Mouse (Mus musculus): ENCODE results near the gene Scap. TPM values are rescaled to one million over a fixed set of nuclear protein-coding genes. Genes with fewer than 3 reads are reported as not detected.

The Scap gene
- polyA plus RNA-seq, 1 experiment from 2014 or later: 14.9 TPM

- WGBS: 69% methylated on average over 5 of the region's 5 CpGs
Measured at GRCm38 (mm10) chr9:110350612-110351011, 17.5 kb downstream of the Scap start.

GRCm38 (mm10) chr9:110351350-110351749, 18.3 kb downstream of the Scap start:
- Histone ChIP-seq H3K9me3 (ENCODE audit: control insufficient read depth) (no peaks in the 10 kb centered on the region), H3K27ac (ENCODE audit: low read depth, low read length) (peak overlapping the region; percentile 52; the same call in 1 of the 2 replicates), H3K4me2 (replicated peaks; ENCODE audit: low read depth) (no peak overlapping the region), H3K9ac (ENCODE audit: low read depth, low read length) (no peak overlapping the region), H3K27me3 (replicated peaks; ENCODE audit: control insufficient read depth, insufficient read depth, low read length) (no peaks in the 10 kb centered on the region), H3K4me3 (ENCODE audit: low read depth, low read length) (no peak overlapping the region), H3K4me1 (replicated peaks; ENCODE audit: control insufficient read depth, insufficient read depth, low read length) (no peaks in the 10 kb centered on the region), H3K36me3 (ENCODE audit: control insufficient read depth, insufficient read depth) (peaks cover 22% of the 10 kb centered on the region; the same call in 1 of the 2 replicates)
- WGBS: 75% methylated on average over 2 of the region's 2 CpGs
- no peak for ATAC-seq
- no peak for TF ChIP-seq CTCF (IDR thresholded peaks at IDR 0.05; ENCODE audit: low read depth)

More at GRCm38 (mm10) chr9:110350612-110351011, 17.5 kb downstream of the Scap start:
- Histone ChIP-seq H3K4me1 (replicated peaks; ENCODE audit: control insufficient read depth, insufficient read depth, low read length) (no peaks in the 10 kb centered on the region), H3K27ac (ENCODE audit: low read depth, low read length) (peak overlapping the region; percentile 52; the same call in 1 of the 2 replicates), H3K9ac (ENCODE audit: low read depth, low read length) (no peak overlapping the region), H3K27me3 (replicated peaks; ENCODE audit: control insufficient read depth, insufficient read depth, low read length) (no peaks in the 10 kb centered on the region), H3K36me3 (ENCODE audit: control insufficient read depth, insufficient read depth) (peaks cover 14% of the 10 kb centered on the region; the same call in 1 of the 2 replicates), H3K4me2 (replicated peaks; ENCODE audit: low read depth) (no peak overlapping the region), H3K4me3 (ENCODE audit: low read depth, low read length) (no peak overlapping the region), H3K9me3 (ENCODE audit: control insufficient read depth) (no peaks in the 10 kb centered on the region)
- no peak for TF ChIP-seq CTCF (IDR thresholded peaks at IDR 0.05; ENCODE audit: low read depth)
- peak; percentile 74 for ATAC-seq

GRCm38 (mm10) chr9:110351932-110352632, 19.0 kb downstream of the Scap start:
- H3K9me3 ChIP-seq (ENCODE audit: control insufficient read depth): no peaks in the 10 kb centered on the region
- TF ChIP-seq CTCF (IDR thresholded peaks at IDR 0.05; ENCODE audit: low read depth): no peak
- 0 out of 2 replicates have a peak overlapping the region, but pooled peaks have one; percentile 52 for H3K27ac ChIP-seq (ENCODE audit: low read depth, low read length)
- no peak overlapping the region for H3K9ac ChIP-seq (ENCODE audit: low read depth, low read length)
- no peaks in the 10 kb centered on the region for H3K27me3 ChIP-seq (replicated peaks; ENCODE audit: control insufficient read depth, insufficient read depth, low read length)
- no peaks in the 10 kb centered on the region for H3K4me1 ChIP-seq (replicated peaks; ENCODE audit: control insufficient read depth, insufficient read depth, low read length)
- no peak for ATAC-seq
- H3K4me2 ChIP-seq (replicated peaks; ENCODE audit: low read depth): no peak overlapping the region
- H3K4me3 ChIP-seq (ENCODE audit: low read depth, low read length): no peak overlapping the region
- H3K36me3 ChIP-seq (ENCODE audit: control insufficient read depth, insufficient read depth): peaks cover 25% of the 10 kb centered on the region; the same call in 1 of the 2 replicates
- 83% methylated on average over 8 of the region's 8 CpGs for WGBS

GRCm38 (mm10) chr9:110358341-110358740, 25.3 kb downstream of the Scap start:
- WGBS: 78% methylated on average over 2 of the region's 2 CpGs
- H3K27me3 ChIP-seq (replicated peaks; ENCODE audit: control insufficient read depth, insufficient read depth, low read length): no peaks in the 10 kb centered on the region
- peaks cover 35% of the 10 kb centered on the region; the same call in 1 of the 2 replicates for H3K36me3 ChIP-seq (ENCODE audit: control insufficient read depth, insufficient read depth)
- H3K4me3 ChIP-seq (ENCODE audit: low read depth, low read length): no peak overlapping the region
- no peaks in the 10 kb centered on the region for H3K9me3 ChIP-seq (ENCODE audit: control insufficient read depth)
- no peak overlapping the region for H3K9ac ChIP-seq (ENCODE audit: low read depth, low read length)
- H3K27ac ChIP-seq (ENCODE audit: low read depth, low read length): no peak overlapping the region
- no peak overlapping the region for H3K4me2 ChIP-seq (replicated peaks; ENCODE audit: low read depth)
- no peaks in the 10 kb centered on the region for H3K4me1 ChIP-seq (replicated peaks; ENCODE audit: control insufficient read depth, insufficient read depth, low read length)
- no peak for ATAC-seq
- no peak for TF ChIP-seq CTCF (IDR thresholded peaks at IDR 0.05; ENCODE audit: low read depth)

GRCm38 (mm10) chr9:110361299-110361698, 28.2 kb downstream of the Scap start:
- TF ChIP-seq CTCF (IDR thresholded peaks at IDR 0.05; ENCODE audit: low read depth): no peak
- H3K9ac ChIP-seq (ENCODE audit: low read depth, low read length): no peak overlapping the region
- peaks cover 33% of the 10 kb centered on the region for H3K36me3 ChIP-seq (ENCODE audit: control insufficient read depth, insufficient read depth)
- no peaks in the 10 kb centered on the region for H3K4me1 ChIP-seq (replicated peaks; ENCODE audit: control insufficient read depth, insufficient read depth, low read length)
- no peaks in the 10 kb centered on the region for H3K9me3 ChIP-seq (ENCODE audit: control insufficient read depth)
- H3K4me2 ChIP-seq (replicated peaks; ENCODE audit: low read depth): no peak overlapping the region
- no peaks in the 10 kb centered on the region for H3K27me3 ChIP-seq (replicated peaks; ENCODE audit: control insufficient read depth, insufficient read depth, low read length)
- H3K4me3 ChIP-seq (ENCODE audit: low read depth, low read length): no peak overlapping the region
- no peak for ATAC-seq
- no peak overlapping the region for H3K27ac ChIP-seq (ENCODE audit: low read depth, low read length)
- 46% methylated on average over 12 of the region's 12 CpGs for WGBS

GRCm38 (mm10) chr9:110362337-110362736, 29.2 kb downstream of the Scap start:
- no peak for TF ChIP-seq CTCF (IDR thresholded peaks at IDR 0.05; ENCODE audit: low read depth)
- Histone ChIP-seq H3K27me3 (replicated peaks; ENCODE audit: control insufficient read depth, insufficient read depth, low read length) (no peaks in the 10 kb centered on the region), H3K27ac (ENCODE audit: low read depth, low read length) (no peak overlapping the region), H3K4me3 (ENCODE audit: low read depth, low read length) (no peak overlapping the region), H3K36me3 (ENCODE audit: control insufficient read depth, insufficient read depth) (peaks cover 29% of the 10 kb centered on the region), H3K4me2 (replicated peaks; ENCODE audit: low read depth) (no peak overlapping the region), H3K9ac (ENCODE audit: low read depth, low read length) (no peak overlapping the region), H3K9me3 (ENCODE audit: control insufficient read depth) (no peaks in the 10 kb centered on the region), H3K4me1 (replicated peaks; ENCODE audit: control insufficient read depth, insufficient read depth, low read length) (no peaks in the 10 kb centered on the region)
- 59% methylated on average over 10 of the region's 10 CpGs for WGBS
- ATAC-seq: peak; percentile 41; the same call in 1 of the 2 replicates

Measured in intestine, postnatal 0 days (tissue).